Mouse (Mus musculus): ENCODE measurements at regions not wholly inside any gene's neighbourhood (a gene's known extent, or its start where the extent isn't known, plus 50 kb on each side); places are given as distances from the start of the nearest gene placed in this dataset.
"Not testable (repeated sequence)": the region's sequence is repeated elsewhere in the genome, so short reads cannot be mapped to it uniquely, and the experiment has no call there.

DNA sequence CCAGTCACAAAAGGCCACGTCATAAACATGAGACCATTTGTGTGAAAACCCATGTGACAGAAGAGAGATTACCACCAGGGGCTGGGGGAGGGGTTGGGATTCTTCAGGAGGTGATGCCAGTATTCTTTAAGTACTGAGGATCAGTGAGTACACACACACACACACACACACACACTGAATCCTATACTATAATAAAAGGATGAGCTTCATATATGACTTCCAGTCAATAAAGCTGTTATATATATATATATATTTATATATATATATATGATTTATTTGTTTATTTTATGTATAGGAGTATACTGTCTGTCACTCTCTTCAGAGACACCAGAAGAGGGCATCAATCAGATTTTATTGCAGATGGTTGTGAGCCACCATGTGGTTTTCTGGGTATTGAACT is 98.4 kb downstream of the Gm15319 start:
- TF ChIP-seq POLR2A (IDR thresholded peaks at IDR 0.05; ENCODE audit: borderline replicate concordance, insufficient read depth, low read length); CTCF (IDR thresholded peaks at IDR 0.05; ENCODE audit: borderline replicate concordance, insufficient read depth, low read depth, low read length): not testable (repeated sequence)
